Mouse (Mus musculus): ENCODE results near the gene Acbd4.

DNA sequence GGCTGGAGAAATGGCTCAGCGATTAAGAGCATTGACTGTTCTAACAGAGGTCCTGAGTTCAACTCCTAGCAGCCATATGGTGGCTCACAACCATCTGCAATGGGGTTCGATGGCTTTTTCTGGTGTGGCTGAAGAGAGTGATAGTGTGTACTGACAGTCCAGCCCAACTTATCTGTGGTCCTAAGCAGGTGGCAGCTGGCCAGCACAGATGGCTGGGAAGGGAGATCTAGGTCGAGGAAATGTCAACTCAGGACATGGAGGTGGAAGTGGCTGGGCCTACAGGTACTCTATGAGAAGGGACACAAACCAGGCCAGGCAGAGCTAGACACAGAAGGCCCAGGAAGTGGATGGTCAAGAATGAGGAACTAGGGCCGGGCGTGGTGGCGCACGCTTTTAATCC, 25.5 kb upstream of the Acbd4 start:
- TF ChIP-seq EP300 (optimal IDR thresholded peaks at IDR 0.05) (no peak), CTCF (IDR thresholded peaks at IDR 0.05; ENCODE audit: low read depth) (no peak)

Data from stomach, postnatal 0 days (tissue).